Mouse (Mus musculus) forebrain, embryonic 13.5 days (tissue): Measurements from ENCODE around the gene Gprc6a. TPM values are rescaled to one million over a fixed set of nuclear protein-coding genes. Genes with fewer than 3 reads are reported as not detected.
A peak's percentile ranks its signal among the peaks of the same experiment; 100 is the strongest.

ENCODE experiments used
- ATAC-seq: fragments of 200-750 bp; cut with Nextera tagmentation; 2 replicates; pipeline ENCODE4 v1.8.0; 2017
- H3K27ac ChIP-seq: fragments of 300-500 bp; sonication (generic); 2 replicates; pipeline ENCODE4 v1.5.1; 2015; ENCODE audit warnings: inconsistent platforms, mild to moderate bottlenecking, moderate library complexity
- H3K27me3 ChIP-seq: fragments of 300-500 bp; sonication (generic); 2 replicates; pipeline ENCODE4 v1.6.1; 2015; ENCODE audit warnings: mild to moderate bottlenecking, inconsistent platforms
- H3K36me3 ChIP-seq: fragments of 300-500 bp; sonication (generic); 2 replicates; pipeline ENCODE4 v1.6.1; 2015; ENCODE audit warnings: mild to moderate bottlenecking, inconsistent platforms; ENCODE audit not compliant: poor library complexity, severe bottlenecking
- H3K4me1 ChIP-seq: fragments of 300-500 bp; sonication (generic); 2 replicates; pipeline ENCODE4 v1.6.1; 2015; ENCODE audit warnings: inconsistent platforms
- H3K4me2 ChIP-seq: fragments of 300-500 bp; sonication (generic); 2 replicates; pipeline ENCODE4 v1.6.1; 2015; ENCODE audit warnings: inconsistent platforms, mild to moderate bottlenecking, moderate library complexity
- H3K4me3 ChIP-seq: fragments of 300-500 bp; sonication (generic); 2 replicates; pipeline ENCODE4 v1.5.1; 2015; ENCODE audit warnings: mild to moderate bottlenecking, inconsistent platforms
- H3K9ac ChIP-seq: fragments of 300-500 bp; sonication (generic); 2 replicates; pipeline ENCODE4 v1.6.1; 2015; ENCODE audit warnings: mild to moderate bottlenecking, inconsistent platforms
- H3K9me3 ChIP-seq: fragments of 300-500 bp; sonication (generic); replicated peaks from 2 replicates; pipeline ENCODE4 v1.6.1; 2016; ENCODE audit warnings: inconsistent platforms
- WGBS: fragments of 180-500 bp; shearing (Covaris S2); methylation state at CpG from one replicate; pipeline ENCODE4 v1.1.7; 2015; 5-methylcytosine and 5-hydroxymethylcytosine counted together
- polyA plus RNA-seq: library from polyadenylated mRNA; unstranded; fragments of >200 nt; fragmentation: Nextera tagmentation; extraction: Ambion mirVana; gene quantifications from 2 replicates; pipeline ENCODE4 v1.2.1, GENCODE M21; 2015

Gene Gprc6a
- polyA plus RNA-seq, 1 experiment from 2014 or later: not detected

- no peak for ATAC-seq
- Histone ChIP-seq H3K27me3 (no peaks in the 10 kb centered on the region), H3K36me3 (no peaks in the 10 kb centered on the region), H3K4me3 (no peak overlapping the region), H3K4me1 (no peaks in the 10 kb centered on the region), H3K27ac (no peak overlapping the region), H3K4me2 (no peak overlapping the region), H3K9ac (no peak overlapping the region), H3K9me3 (no peaks in the 10 kb centered on the region)
- 75% methylated on average over 11 of the region's 11 CpGs for WGBS
These were observed 16.3 kb downstream of the Gprc6a start for GRCm38 (mm10) chr10:51614826-51615590.

GRCm38 (mm10) chr10:51613421-51613820, 17.8 kb downstream of the Gprc6a start:
- 72% methylated on average over 3 of the region's 3 CpGs for WGBS
- no peak overlapping the region for H3K27ac ChIP-seq
- H3K4me3 ChIP-seq: no peak overlapping the region
- no peaks in the 10 kb centered on the region for H3K9me3 ChIP-seq
- H3K27me3 ChIP-seq: no peaks in the 10 kb centered on the region
- no peaks in the 10 kb centered on the region for H3K4me1 ChIP-seq
- H3K9ac ChIP-seq: no peak overlapping the region
- H3K36me3 ChIP-seq: no peaks in the 10 kb centered on the region
- no peak for ATAC-seq
- H3K4me2 ChIP-seq: no peak overlapping the region

- WGBS: 87% methylated on average over 9 of the region's 9 CpGs
- Histone ChIP-seq H3K9ac (no peak overlapping the region), H3K9me3 (no peaks in the 10 kb centered on the region), H3K27me3 (no peaks in the 10 kb centered on the region), H3K36me3 (no peaks in the 10 kb centered on the region), H3K4me3 (no peak overlapping the region), H3K27ac (no peak overlapping the region), H3K4me2 (no peak overlapping the region), H3K4me1 (no peaks in the 10 kb centered on the region)
- no peak for ATAC-seq
These were observed 19.1 kb downstream of the Gprc6a start for GRCm38 (mm10) chr10:51611969-51612682.

- H3K36me3 ChIP-seq: no peaks in the 10 kb centered on the region
- ATAC-seq: no peak
- no peak overlapping the region for H3K4me2 ChIP-seq
- H3K27ac ChIP-seq: no peak overlapping the region
- H3K9ac ChIP-seq: no peak overlapping the region
- H3K9me3 ChIP-seq: no peaks in the 10 kb centered on the region
- 79% methylated on average over 4 of the region's 4 CpGs for WGBS
- no peak overlapping the region for H3K4me3 ChIP-seq
- no peaks in the 10 kb centered on the region for H3K4me1 ChIP-seq
- H3K27me3 ChIP-seq: no peaks in the 10 kb centered on the region
These were observed 21.4 kb downstream of the Gprc6a start for GRCm38 (mm10) chr10:51609741-51610425.

GRCm38 (mm10) chr10:51596928-51597635, 34.2 kb downstream of the Gprc6a start:
- H3K27ac ChIP-seq: no peak overlapping the region
- H3K4me3 ChIP-seq: no peak overlapping the region
- no peaks in the 10 kb centered on the region for H3K9me3 ChIP-seq
- H3K4me2 ChIP-seq: no peak overlapping the region
- H3K27me3 ChIP-seq: no peaks in the 10 kb centered on the region
- no peak for ATAC-seq
- H3K9ac ChIP-seq: no peak overlapping the region
- WGBS: 90% methylated on average over 9 of the region's 9 CpGs
- no peaks in the 10 kb centered on the region for H3K4me1 ChIP-seq
- H3K36me3 ChIP-seq: no peaks in the 10 kb centered on the region

- WGBS: 42% methylated on average over 10 of the region's 10 CpGs
- 0 out of 2 replicates have a peak, but pooled peaks cover 2% of the 10 kb centered on the region for H3K4me1 ChIP-seq
- peak; percentile 78 for ATAC-seq
- no peak overlapping the region for H3K27ac ChIP-seq
- H3K27me3 ChIP-seq: peaks cover 6% of the 10 kb centered on the region; the same call in 1 of the 2 replicates
- H3K4me3 ChIP-seq: no peak overlapping the region
- no peak overlapping the region for H3K9ac ChIP-seq
- H3K9me3 ChIP-seq: no peaks in the 10 kb centered on the region
- H3K36me3 ChIP-seq: no peaks in the 10 kb centered on the region
- H3K4me2 ChIP-seq: no peak overlapping the region
These were observed 36.0 kb downstream of the Gprc6a start for GRCm38 (mm10) chr10:51595001-51595931.

GRCm38 (mm10) chr10:51591574-51591973, 39.7 kb downstream of the Gprc6a start:
- 0 out of 2 replicates have a peak, but pooled peaks cover 4% of the 10 kb centered on the region for H3K4me1 ChIP-seq
- H3K9me3 ChIP-seq: no peaks in the 10 kb centered on the region
- no peak overlapping the region for H3K4me3 ChIP-seq
- 85% methylated on average over 2 of the region's 2 CpGs for WGBS
- peaks cover 11% of the 10 kb centered on the region for H3K27me3 ChIP-seq
- H3K36me3 ChIP-seq: no peaks in the 10 kb centered on the region
- ATAC-seq: no peak
- no peak overlapping the region for H3K27ac ChIP-seq
- H3K4me2 ChIP-seq: no peak overlapping the region
- H3K9ac ChIP-seq: no peak overlapping the region

GRCm38 (mm10) chr10:51590139-51590574, 41.1 kb downstream of the Gprc6a start, which contains the start of gene Fam162b:
Gene Fam162b, minus strand, starts transcription at chr10:51590517.
- H3K36me3 ChIP-seq: no peaks in the 10 kb centered on the region
- peak within 1 kb of the TSS; percentile 58 for H3K4me2 ChIP-seq
- 0 out of 2 replicates have a peak, but pooled peaks cover 4% of the 10 kb centered on the region for H3K4me1 ChIP-seq
- H3K27ac ChIP-seq: no peak within 1 kb of the TSS
- WGBS: 5% methylated on average over 19 of the region's 19 CpGs
- H3K9ac ChIP-seq: no peak within 1 kb of the TSS
- H3K27me3 ChIP-seq: peaks cover 11% of the 10 kb centered on the region
- ATAC-seq: 0 out of 2 replicates have a peak, but pooled peaks have one; percentile 19
- H3K4me3 ChIP-seq: peak within 1 kb of the TSS; percentile 24
- no peaks in the 10 kb centered on the region for H3K9me3 ChIP-seq

GRCm38 (mm10) chr10:51584919-51585318, 46.3 kb downstream of the Gprc6a start:
- no peaks in the 10 kb centered on the region for H3K9me3 ChIP-seq
- H3K36me3 ChIP-seq: no peaks in the 10 kb centered on the region
- no peak overlapping the region for H3K4me3 ChIP-seq
- H3K4me1 ChIP-seq: no peaks in the 10 kb centered on the region
- no peak overlapping the region for H3K4me2 ChIP-seq
- H3K27ac ChIP-seq: no peak overlapping the region
- peaks cover 6% of the 10 kb centered on the region; the same call in 1 of the 2 replicates for H3K27me3 ChIP-seq
- H3K9ac ChIP-seq: no peak overlapping the region
- ATAC-seq: no peak

- no peak for ATAC-seq
- H3K9me3 ChIP-seq: no peaks in the 10 kb centered on the region
- no peaks in the 10 kb centered on the region for H3K36me3 ChIP-seq
- no peak overlapping the region for H3K27ac ChIP-seq
- H3K4me2 ChIP-seq: no peak overlapping the region
- no peaks in the 10 kb centered on the region for H3K4me1 ChIP-seq
- no peak overlapping the region for H3K9ac ChIP-seq
- 50% methylated on average over 1 of the region's 1 CpGs for WGBS
- H3K4me3 ChIP-seq: no peak overlapping the region
- 0 out of 2 replicates have a peak, but pooled peaks cover under 1% of the 10 kb centered on the region for H3K27me3 ChIP-seq
These were observed 46.9 kb downstream of the Gprc6a start for GRCm38 (mm10) chr10:51584378-51584777.
